Mouse (Mus musculus) intestine, postnatal 0 days (tissue): ENCODE results near the gene Cav1. TPM values are rescaled to one million over a fixed set of nuclear protein-coding genes. Genes with fewer than 3 reads are reported as not detected.

ENCODE experiments used
- ATAC-seq: fragments of 200-750 bp; cut with Nextera tagmentation; 2 replicates; pipeline ENCODE4 v1.8.0; 2017; ENCODE audit warnings: mild to moderate bottlenecking, moderate TSS enrichment, moderate library complexity
- H3K27ac ChIP-seq: fragments of 300-500 bp; sonication (generic); 2 replicates; pipeline ENCODE4 v1.5.1; 2014; ENCODE audit warnings: mild to moderate bottlenecking, low read depth, low read length, moderate library complexity
- H3K27me3 ChIP-seq: fragments of 300-500 bp; sonication (generic); replicated peaks from 2 replicates; pipeline ENCODE4 v1.6.1; 2014; ENCODE audit warnings: low read length, mixed read lengths; ENCODE audit not compliant: control insufficient read depth, insufficient read depth
- H3K36me3 ChIP-seq: fragments of 300-500 bp; sonication (generic); 2 replicates; pipeline ENCODE4 v1.6.1; 2014; ENCODE audit warnings: mild to moderate bottlenecking, moderate library complexity; ENCODE audit not compliant: control insufficient read depth, insufficient read depth
- H3K4me1 ChIP-seq: fragments of 300-500 bp; sonication (generic); replicated peaks from 2 replicates; pipeline ENCODE4 v1.6.1; 2014; ENCODE audit warnings: antibody characterized with exemption, low read length, mixed read lengths; ENCODE audit not compliant: control insufficient read depth, insufficient read depth
- H3K4me2 ChIP-seq: fragments of 300-500 bp; sonication (generic); replicated peaks from 2 replicates; pipeline ENCODE4 v1.6.1; 2014; ENCODE audit warnings: low read depth, mild to moderate bottlenecking, moderate library complexity
- H3K4me3 ChIP-seq: fragments of 300-500 bp; sonication (generic); 2 replicates; pipeline ENCODE4 v1.5.1; 2014; ENCODE audit warnings: low read depth, low read length
- H3K9ac ChIP-seq: fragments of 300-500 bp; sonication (generic); 2 replicates; pipeline ENCODE4 v1.6.1; 2014; ENCODE audit warnings: mild to moderate bottlenecking, low read depth, low read length
- H3K9me3 ChIP-seq: fragments of 300-500 bp; sonication (generic); 2 replicates; pipeline ENCODE4 v1.6.1; 2016; ENCODE audit warnings: mixed run types; ENCODE audit not compliant: control insufficient read depth
- CTCF ChIP-seq: sonication (generic); IDR thresholded peaks from 2 replicates; pipeline ENCODE4 v1.5.1; 2016; ENCODE audit warnings: low read depth, mild to moderate bottlenecking, control low read depth, antibody characterized with exemption, moderate library complexity
- WGBS: fragments of 180-500 bp; shearing (Covaris S2); extraction: QIAGEN DNeasy Blood & Tissue Kit; methylation state at CpG from one replicate; pipeline ENCODE4 v1.1.7; 2014; 5-methylcytosine and 5-hydroxymethylcytosine counted together
- polyA plus RNA-seq: library from polyadenylated mRNA; unstranded; fragments of >200 nt; fragmentation: Nextera tagmentation; extraction: Ambion mirVana; gene quantifications from 2 replicates; pipeline ENCODE4 v1.2.1, GENCODE M21; 2015

Gene Cav1
- polyA plus RNA-seq, 1 experiment from 2014 or later, result 141 TPM

DNA sequence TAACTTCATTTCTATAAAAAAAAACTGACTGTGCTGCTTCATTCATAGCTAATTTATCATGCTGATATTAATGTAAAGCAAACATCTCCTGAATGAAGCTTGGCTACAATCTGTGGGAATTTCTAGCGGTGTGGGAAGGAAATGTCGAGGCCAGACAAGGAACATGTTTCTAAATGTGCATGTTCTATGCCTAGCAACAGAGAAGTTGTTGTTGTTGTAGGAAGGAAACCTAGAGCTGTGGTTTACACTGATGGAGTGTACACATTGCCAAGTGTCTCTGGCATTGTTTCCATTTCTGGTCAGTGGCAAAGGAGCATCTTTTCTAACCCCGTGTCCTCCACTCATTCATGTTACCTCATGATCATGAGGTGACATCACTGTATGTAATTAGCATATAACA, 23.7 kb downstream of the Cav1 start:
- Histone ChIP-seq H3K4me1 (no peaks in the 10 kb centered on the region), H3K4me2 (no peak overlapping the region), H3K4me3 (no peak overlapping the region), H3K27ac (no peak overlapping the region), H3K27me3 (no peaks in the 10 kb centered on the region), H3K9ac (no peak overlapping the region), H3K9me3 (no peaks in the 10 kb centered on the region), H3K36me3 (no peaks in the 10 kb centered on the region)
- ATAC-seq, result no peak
- no peak for TF ChIP-seq CTCF
- 52% methylated on average over 3 of the region's 3 CpGs for WGBS

- H3K4me3 ChIP-seq, result no peak overlapping the region
- H3K27me3 ChIP-seq, result no peaks in the 10 kb centered on the region
- no peak for TF ChIP-seq CTCF
- H3K36me3 ChIP-seq, result 0 out of 2 replicates have a peak, but pooled peaks cover 3% of the 10 kb centered on the region
- H3K9ac ChIP-seq, result no peak overlapping the region
- no peaks in the 10 kb centered on the region for H3K4me1 ChIP-seq
- H3K4me2 ChIP-seq, result no peak overlapping the region
- WGBS, result 96% methylated on average over 2 of the region's 2 CpGs
- H3K9me3 ChIP-seq, result no peaks in the 10 kb centered on the region
- no peak for ATAC-seq
- no peak overlapping the region for H3K27ac ChIP-seq
Observed at GRCm38 (mm10) chr6:17337724-17338123, 31.6 kb downstream of the Cav1 start.

- H3K9me3 ChIP-seq, result no peaks in the 10 kb centered on the region
- TF ChIP-seq CTCF, result no peak
- no peak overlapping the region for H3K4me2 ChIP-seq
- H3K27me3 ChIP-seq, result no peaks in the 10 kb centered on the region
- WGBS, result 6% methylated on average over 2 of the region's 2 CpGs
- no peak overlapping the region for H3K27ac ChIP-seq
- no peaks in the 10 kb centered on the region for H3K4me1 ChIP-seq
- ATAC-seq, result no peak
- 0 out of 2 replicates have a peak, but pooled peaks cover 3% of the 10 kb centered on the region for H3K36me3 ChIP-seq
- no peak overlapping the region for H3K4me3 ChIP-seq
- H3K9ac ChIP-seq, result no peak overlapping the region
Observed at GRCm38 (mm10) chr6:17340406-17340805, 34.3 kb downstream of the Cav1 start.

GRCm38 (mm10) chr6:17348011-17348410, 41.9 kb downstream of the Cav1 start:
- H3K4me3 ChIP-seq, result no peak overlapping the region
- WGBS, result 81% methylated on average over 3 of the region's 3 CpGs
- TF ChIP-seq CTCF, result no peak
- H3K36me3 ChIP-seq, result no peaks in the 10 kb centered on the region
- H3K27ac ChIP-seq, result no peak overlapping the region
- ATAC-seq, result no peak
- no peaks in the 10 kb centered on the region for H3K27me3 ChIP-seq
- H3K4me2 ChIP-seq, result no peak overlapping the region
- H3K9ac ChIP-seq, result no peak overlapping the region
- no peaks in the 10 kb centered on the region for H3K9me3 ChIP-seq
- no peaks in the 10 kb centered on the region for H3K4me1 ChIP-seq

GRCm38 (mm10) chr6:17350803-17351202, 44.7 kb downstream of the Cav1 start:
- no peak for TF ChIP-seq CTCF
- H3K4me3 ChIP-seq, result no peak overlapping the region
- H3K9ac ChIP-seq, result no peak overlapping the region
- no peaks in the 10 kb centered on the region for H3K36me3 ChIP-seq
- WGBS, result 82% methylated on average over 5 of the region's 5 CpGs
- H3K4me2 ChIP-seq, result no peak overlapping the region
- no peaks in the 10 kb centered on the region for H3K9me3 ChIP-seq
- no peaks in the 10 kb centered on the region for H3K4me1 ChIP-seq
- no peak for ATAC-seq
- H3K27me3 ChIP-seq, result no peaks in the 10 kb centered on the region
- H3K27ac ChIP-seq, result no peak overlapping the region

- H3K4me3 ChIP-seq, result no peak overlapping the region
- ATAC-seq, result no peak
Observed at GRCm38 (mm10) chr6:17358896-17359690, 53.0 kb downstream of the Cav1 start.

More at GRCm38 (mm10) chr6:17358896-17359690, 53.0 kb downstream of the Cav1 start:
- H3K4me1 ChIP-seq, result no peaks in the 10 kb centered on the region
- peak; percentile 87 for TF ChIP-seq CTCF
- H3K9me3 ChIP-seq, result no peaks in the 10 kb centered on the region
- 15% methylated on average over 6 of the region's 6 CpGs for WGBS
- H3K9ac ChIP-seq, result no peak overlapping the region
- H3K27me3 ChIP-seq, result no peaks in the 10 kb centered on the region
- no peaks in the 10 kb centered on the region for H3K36me3 ChIP-seq
- H3K27ac ChIP-seq, result no peak overlapping the region
- no peak overlapping the region for H3K4me2 ChIP-seq
